Mouse (Mus musculus) ES-Bruce4 (cell line): ENCODE results near the gene Cdkal1. TPM values are rescaled to one million over a fixed set of nuclear protein-coding genes. Genes with fewer than 3 reads are reported as not detected.

Experiments
- H3K27ac ChIP-seq: 2 replicates; pipeline ENCODE4 v1.5.1; 2012; ENCODE audit warnings: low read length, inconsistent platforms; ENCODE audit not compliant: insufficient read depth
- H3K27me3 ChIP-seq: 2 replicates; pipeline ENCODE4 v1.6.1; 2012; ENCODE audit warnings: mild to moderate bottlenecking, low read length, inconsistent platforms; ENCODE audit not compliant: control insufficient read depth, poor library complexity, insufficient read depth, severe bottlenecking
- H3K36me3 ChIP-seq: 2 replicates; pipeline ENCODE4 v1.6.1; 2012; ENCODE audit warnings: inconsistent platforms, mild to moderate bottlenecking, low read length, moderate library complexity; ENCODE audit not compliant: control insufficient read depth, poor library complexity, insufficient read depth, severe bottlenecking
- H3K4me1 ChIP-seq: one replicate; pipeline ENCODE4 v1.8.1; 2011; ENCODE audit warnings: low read length; ENCODE audit not compliant: control insufficient read depth, insufficient read depth
- H3K4me3 ChIP-seq: 2 replicates; pipeline ENCODE4 v1.5.1; 2011; ENCODE audit warnings: low read depth, mild to moderate bottlenecking, low read length
- H3K9ac ChIP-seq: 2 replicates; pipeline ENCODE4 v1.6.1; 2012; ENCODE audit warnings: low read depth, mild to moderate bottlenecking, inconsistent platforms; ENCODE audit not compliant: poor library complexity, severe bottlenecking
- H3K9me3 ChIP-seq: replicated peaks from 2 replicates; pipeline ENCODE4 v1.6.1; 2012; ENCODE audit warnings: mild to moderate bottlenecking, low read length, inconsistent platforms; ENCODE audit not compliant: control insufficient read depth, poor library complexity, insufficient read depth, severe bottlenecking
- CTCF ChIP-seq: IDR thresholded peaks from one replicate; pipeline ENCODE4 v1.8.1; 2011; ENCODE audit warnings: low read depth, low read length
- EP300 ChIP-seq: IDR thresholded peaks from 2 replicates; pipeline ENCODE4 v1.6.1; 2011; ENCODE audit warnings: low read depth, low read length; ENCODE audit not compliant: insufficient read depth
- POLR2A ChIP-seq: IDR thresholded peaks from one replicate; pipeline ENCODE4 v1.8.1; 2011; ENCODE audit warnings: low read length; ENCODE audit not compliant: insufficient read depth
- polyA plus RNA-seq: library from polyadenylated mRNA; stranded (reverse); fragments of >200 nt; gene quantifications from 2 replicates; pipeline ENCODE4 v1.2.4, GENCODE M21; 2011; ENCODE audit warnings: low read depth; ENCODE audit not compliant: missing spikeins, insufficient read depth, insufficient read length

The Cdkal1 gene
- polyA plus RNA-seq, 1 experiment, result 43.4 TPM

GRCm38 (mm10) chr13:29190548-29190947 is 664.9 kb downstream of the Cdkal1 start:
- H3K36me3 ChIP-seq, result no peaks in the 10 kb centered on the region
- no peak overlapping the region for H3K27ac ChIP-seq
- no peak for TF ChIP-seq EP300
- no peak for TF ChIP-seq CTCF
- TF ChIP-seq POLR2A, result no peak
- no peaks in the 10 kb centered on the region for H3K4me1 ChIP-seq
- H3K4me3 ChIP-seq, result no peak overlapping the region
- H3K9ac ChIP-seq, result no peak overlapping the region
- no peaks in the 10 kb centered on the region for H3K27me3 ChIP-seq
- no peaks in the 10 kb centered on the region for H3K9me3 ChIP-seq

GRCm38 (mm10) chr13:29186748-29187147 is 668.7 kb downstream of the Cdkal1 start:
- no peaks in the 10 kb centered on the region for H3K9me3 ChIP-seq
- H3K4me1 ChIP-seq, result no peaks in the 10 kb centered on the region
- no peak overlapping the region for H3K27ac ChIP-seq
- no peaks in the 10 kb centered on the region for H3K36me3 ChIP-seq
- no peaks in the 10 kb centered on the region for H3K27me3 ChIP-seq
- TF ChIP-seq CTCF (no peak), POLR2A (no peak), EP300 (no peak)
- no peak overlapping the region for H3K9ac ChIP-seq
- no peak overlapping the region for H3K4me3 ChIP-seq

GRCm38 (mm10) chr13:29185545-29185944 is 669.9 kb downstream of the Cdkal1 start:
- TF ChIP-seq POLR2A (no peak), CTCF (no peak), EP300 (no peak)
- Histone ChIP-seq H3K4me3 (no peak overlapping the region), H3K36me3 (no peaks in the 10 kb centered on the region), H3K9me3 (no peaks in the 10 kb centered on the region), H3K27ac (no peak overlapping the region), H3K9ac (no peak overlapping the region), H3K27me3 (no peaks in the 10 kb centered on the region), H3K4me1 (no peaks in the 10 kb centered on the region)

- no peaks in the 10 kb centered on the region for H3K36me3 ChIP-seq
- TF ChIP-seq POLR2A (no peak), EP300 (no peak), CTCF (no peak)
- no peak overlapping the region for H3K4me3 ChIP-seq
- H3K27ac ChIP-seq, result no peak overlapping the region
- H3K27me3 ChIP-seq, result no peaks in the 10 kb centered on the region
- H3K9ac ChIP-seq, result no peak overlapping the region
- no peaks in the 10 kb centered on the region for H3K9me3 ChIP-seq
- no peaks in the 10 kb centered on the region for H3K4me1 ChIP-seq
These were observed 670.9 kb downstream of the Cdkal1 start for GRCm38 (mm10) chr13:29184545-29184944.

GRCm38 (mm10) chr13:29179861-29180260 is 675.6 kb downstream of the Cdkal1 start:
- Histone ChIP-seq H3K4me1 (no peaks in the 10 kb centered on the region), H3K36me3 (no peaks in the 10 kb centered on the region), H3K9ac (no peak overlapping the region), H3K27ac (no peak overlapping the region), H3K4me3 (no peak overlapping the region), H3K27me3 (no peaks in the 10 kb centered on the region), H3K9me3 (no peaks in the 10 kb centered on the region)
- TF ChIP-seq CTCF (no peak), POLR2A (no peak), EP300 (no peak)

GRCm38 (mm10) chr13:29179260-29179659 is 676.2 kb downstream of the Cdkal1 start:
- TF ChIP-seq EP300 (no peak), CTCF (no peak), POLR2A (no peak)
- no peak overlapping the region for H3K9ac ChIP-seq
- H3K4me3 ChIP-seq, result no peak overlapping the region
- H3K27me3 ChIP-seq, result no peaks in the 10 kb centered on the region
- H3K27ac ChIP-seq, result no peak overlapping the region
- H3K4me1 ChIP-seq, result no peaks in the 10 kb centered on the region
- H3K9me3 ChIP-seq, result no peaks in the 10 kb centered on the region
- no peaks in the 10 kb centered on the region for H3K36me3 ChIP-seq
